Mouse (Mus musculus) megakaryocyte, embryonic 14.5 days (primary cell): ENCODE results near the gene B3gntl1. TPM values are rescaled to one million over a fixed set of nuclear protein-coding genes. Genes with fewer than 3 reads are reported as not detected.

Experiments
- H3K27me3 ChIP-seq: replicated peaks from 2 replicates; pipeline ENCODE3; 2012; ENCODE audit warnings: inconsistent platforms
- H3K36me3 ChIP-seq: replicated peaks from 2 replicates; pipeline ENCODE3; 2012; ENCODE audit warnings: low read length, inconsistent platforms, mixed read lengths
- H3K4me1 ChIP-seq: 2 replicates; pipeline ENCODE4 v1.6.1; 2012; ENCODE audit warnings: inconsistent platforms
- H3K4me3 ChIP-seq: replicated peaks from 2 replicates; pipeline ENCODE3; 2012; ENCODE audit warnings: moderate library complexity, mild to moderate bottlenecking, inconsistent platforms
- H3K9me3 ChIP-seq: 2 replicates; pipeline ENCODE4 v1.6.1; 2012; ENCODE audit warnings: inconsistent platforms
- FLI1 ChIP-seq: IDR thresholded peaks from 2 replicates; pipeline ENCODE4 v1.6.1; 2012; ENCODE audit warnings: low read length, inconsistent platforms, mixed read lengths
- GATA1 ChIP-seq: IDR thresholded peaks from 3 replicates; pipeline ENCODE4 v1.6.1; 2012; ENCODE audit warnings: mixed read lengths, low read length, inconsistent platforms, borderline replicate concordance
- polyA plus RNA-seq: library from polyadenylated mRNA; stranded (reverse); fragments of >175 nt; gene quantifications from 2 replicates; pipeline ENCODE4 v1.2.3, GENCODE M21; 2012; ENCODE audit warnings: low replicate concordance; ENCODE audit not compliant: insufficient read depth

The B3gntl1 gene
- polyA plus RNA-seq, 1 experiment, result 0.60 TPM

GRCm38 (mm10) chr11:121651556-121651955 is 21.4 kb downstream of the B3gntl1 start:
- Histone ChIP-seq H3K4me1 (peaks cover 39% of the 10 kb centered on the region), H3K4me3 (no peak overlapping the region), H3K9me3 (no peaks in the 10 kb centered on the region), H3K27me3 (no peaks in the 10 kb centered on the region), H3K36me3 (peaks cover 72% of the 10 kb centered on the region)
- TF ChIP-seq FLI1, result no peak
- TF ChIP-seq GATA1, result no peak

GRCm38 (mm10) chr11:121650668-121651067 is 22.3 kb downstream of the B3gntl1 start:
- Histone ChIP-seq H3K4me3 (no peak overlapping the region), H3K36me3 (peaks cover 76% of the 10 kb centered on the region), H3K4me1 (peaks cover 32% of the 10 kb centered on the region), H3K9me3 (no peaks in the 10 kb centered on the region), H3K27me3 (no peaks in the 10 kb centered on the region)
- TF ChIP-seq FLI1 (no peak), GATA1 (no peak)

GRCm38 (mm10) chr11:121649900-121650299 is 23.1 kb downstream of the B3gntl1 start:
- TF ChIP-seq GATA1 (no peak), FLI1 (no peak)
- H3K4me3 ChIP-seq, result no peak overlapping the region
- H3K9me3 ChIP-seq, result no peaks in the 10 kb centered on the region
- H3K4me1 ChIP-seq, result peaks cover 25% of the 10 kb centered on the region
- peaks cover 77% of the 10 kb centered on the region for H3K36me3 ChIP-seq
- H3K27me3 ChIP-seq, result no peaks in the 10 kb centered on the region

GRCm38 (mm10) chr11:121648166-121648565 is 24.8 kb downstream of the B3gntl1 start:
- Histone ChIP-seq H3K27me3 (no peaks in the 10 kb centered on the region), H3K9me3 (no peaks in the 10 kb centered on the region), H3K4me3 (no peak overlapping the region), H3K36me3 (peaks cover 82% of the 10 kb centered on the region), H3K4me1 (peaks cover 15% of the 10 kb centered on the region)
- TF ChIP-seq FLI1, result no peak
- TF ChIP-seq GATA1, result no peak

- no peaks in the 10 kb centered on the region for H3K27me3 ChIP-seq
- H3K4me3 ChIP-seq, result no peak overlapping the region
- peaks cover 86% of the 10 kb centered on the region for H3K36me3 ChIP-seq
- no peaks in the 10 kb centered on the region for H3K9me3 ChIP-seq
- no peak for TF ChIP-seq FLI1
- no peak for TF ChIP-seq GATA1
- H3K4me1 ChIP-seq, result peaks cover 9% of the 10 kb centered on the region
These were observed 25.6 kb downstream of the B3gntl1 start for GRCm38 (mm10) chr11:121647321-121647720.

- TF ChIP-seq FLI1 (no peak), GATA1 (no peak)
- Histone ChIP-seq H3K9me3 (no peaks in the 10 kb centered on the region), H3K4me1 (no peaks in the 10 kb centered on the region), H3K27me3 (no peaks in the 10 kb centered on the region), H3K36me3 (peaks cover 83% of the 10 kb centered on the region), H3K4me3 (no peak overlapping the region)
These were observed 27.6 kb downstream of the B3gntl1 start for GRCm38 (mm10) chr11:121645394-121645793.

- H3K36me3 ChIP-seq, result peaks cover 71% of the 10 kb centered on the region
These were observed 31.3 kb downstream of the B3gntl1 start for GRCm38 (mm10) chr11:121641501-121642145.

GRCm38 (mm10) chr11:121636646-121637045 is 36.3 kb downstream of the B3gntl1 start:
- Histone ChIP-seq H3K4me3 (no peak overlapping the region), H3K36me3 (peaks cover 76% of the 10 kb centered on the region), H3K9me3 (no peaks in the 10 kb centered on the region), H3K4me1 (peaks cover 2% of the 10 kb centered on the region; the same call in 1 of the 2 replicates), H3K27me3 (no peaks in the 10 kb centered on the region)
- TF ChIP-seq GATA1, result no peak
- TF ChIP-seq FLI1, result no peak

More at GRCm38 (mm10) chr11:121641501-121642145, 31.3 kb downstream of the B3gntl1 start:
- no peak overlapping the region for H3K4me3 ChIP-seq
- TF ChIP-seq GATA1 (no peak), FLI1 (no peak)
- no peaks in the 10 kb centered on the region for H3K9me3 ChIP-seq
- no peaks in the 10 kb centered on the region for H3K27me3 ChIP-seq
- no peaks in the 10 kb centered on the region for H3K4me1 ChIP-seq

- H3K9me3 ChIP-seq, result no peaks in the 10 kb centered on the region
- H3K4me1 ChIP-seq, result peaks cover 11% of the 10 kb centered on the region; the same call in 1 of the 2 replicates
- no peak overlapping the region for H3K4me3 ChIP-seq
- TF ChIP-seq GATA1, result no peak
- no peak for TF ChIP-seq FLI1
- no peaks in the 10 kb centered on the region for H3K27me3 ChIP-seq
- peaks cover 94% of the 10 kb centered on the region for H3K36me3 ChIP-seq
These were observed 41.5 kb downstream of the B3gntl1 start for GRCm38 (mm10) chr11:121631410-121631809.

GRCm38 (mm10) chr11:121630406-121630805 is 42.5 kb downstream of the B3gntl1 start:
- TF ChIP-seq FLI1 (no peak), GATA1 (no peak)
- Histone ChIP-seq H3K36me3 (peaks cover 94% of the 10 kb centered on the region), H3K4me1 (peaks cover 11% of the 10 kb centered on the region; the same call in 1 of the 2 replicates), H3K9me3 (no peaks in the 10 kb centered on the region), H3K27me3 (no peaks in the 10 kb centered on the region), H3K4me3 (no peak overlapping the region)
